Mouse (Mus musculus): ENCODE results near the gene Dusp9.

Gene Dusp9

GRCm38 (mm10) chrX:73672031-73672431, 32.8 kb downstream of the Dusp9 start:
- DNase-seq = peak; percentile 80

GRCm38 (mm10) chrX:73672879-73673618, 33.8 kb downstream of the Dusp9 start, which contains the start of gene Slc6a8:
Slc6a8 (plus strand) TSS chrX:73673150.
- peak; percentile 71 for DNase-seq

- DNase-seq = no peak
Measured at GRCm38 (mm10) chrX:73673619-73673967, 34.4 kb downstream of the Dusp9 start.

- DNase-seq = peak; percentile 67
Measured at GRCm38 (mm10) chrX:73673968-73674661, 34.9 kb downstream of the Dusp9 start.

GRCm38 (mm10) chrX:73675231-73675630, 36.0 kb downstream of the Dusp9 start:
- DNase-seq = no peak

GRCm38 (mm10) chrX:73676668-73677067, 37.4 kb downstream of the Dusp9 start:
- DNase-seq = no peak

GRCm38 (mm10) chrX:73684156-73684555, 44.9 kb downstream of the Dusp9 start:
- DNase-seq = no peak

GRCm38 (mm10) chrX:73684978-73685377, 45.8 kb downstream of the Dusp9 start:
- DNase-seq = no peak

- DNase-seq = peak; percentile 64
Measured at GRCm38 (mm10) chrX:73685629-73686028, 46.4 kb downstream of the Dusp9 start.

GRCm38 (mm10) chrX:73690917-73691629, 51.9 kb downstream of the Dusp9 start:
- peak; percentile 62 for DNase-seq

Data from cerebellum, adult 9-11 months (tissue).